Mouse (Mus musculus) megakaryocyte, adult 5-6 weeks (primary cell): ENCODE data around the gene Eci1. TPM values are rescaled to one million over a fixed set of nuclear protein-coding genes. Genes with fewer than 3 reads are reported as not detected.
"Not testable (repeated sequence)": the region's sequence is repeated elsewhere in the genome, so short reads cannot be mapped to it uniquely, and the experiment has no call there.

Experiments
- ATAC-seq: 2 replicates; pipeline ENCODE4 v1.8.0; 2016; ENCODE audit warnings: mild to moderate bottlenecking, inconsistent platforms; ENCODE audit not compliant: poor library complexity, severe bottlenecking
- total RNA-seq, 2 experiments: library from RNA; stranded (forward) in 1 of 2; stranded (reverse) in 1 of 2; fragments of 153-499, 151-499 nt in 1 of 2; fragments of 221-1000, 200-1000 nt in 1 of 2; gene quantifications; 2 replicates each; pipeline versions ENCODE4 v1.2.3 to v1.2.4; 2015 to 2017

Eci1 gene
- total RNA-seq, 2 experiments from 2014 or later, result 19.1 to 30.6 TPM

GRCm38 (mm10) chr17:24437016-24437415 lies 10.6 kb downstream of the Eci1 start:
- peak; percentile 86 for ATAC-seq

- no peak for ATAC-seq
Measured at GRCm38 (mm10) chr17:24440377-24440776, 13.9 kb downstream of the Eci1 start.

- ATAC-seq, result no peak
Measured at GRCm38 (mm10) chr17:24441148-24441547, 14.7 kb downstream of the Eci1 start.

GRCm38 (mm10) chr17:24442107-24442506 lies 15.7 kb downstream of the Eci1 start:
- no peak for ATAC-seq

- no peak for ATAC-seq
Measured at GRCm38 (mm10) chr17:24442632-24443155, 16.3 kb downstream of the Eci1 start, which contains the start of gene Dnase1l2. TSS of gene Dnase1l2 (minus strand) at chr17:24443105.

- no peak for ATAC-seq
Measured at GRCm38 (mm10) chr17:24443409-24443808, 17.0 kb downstream of the Eci1 start.

- no peak for ATAC-seq
Measured at GRCm38 (mm10) chr17:24446590-24446989, 20.1 kb downstream of the Eci1 start.

- ATAC-seq, result no peak
Measured at GRCm38 (mm10) chr17:24449507-24449906, 23.1 kb downstream of the Eci1 start.

- no peak for ATAC-seq
Measured at GRCm38 (mm10) chr17:24451220-24451619, 24.8 kb downstream of the Eci1 start.

GRCm38 (mm10) chr17:24453372-24453771 lies 26.9 kb downstream of the Eci1 start:
- no peak for ATAC-seq

GRCm38 (mm10) chr17:24454218-24454755 lies 27.8 kb downstream of the Eci1 start:
- ATAC-seq, result no peak

GRCm38 (mm10) chr17:24454756-24455522 lies 28.5 kb downstream of the Eci1 start:
- peak; percentile 96 for ATAC-seq

- ATAC-seq, result not testable (repeated sequence)
Measured at GRCm38 (mm10) chr17:24455523-24456206, 29.2 kb downstream of the Eci1 start.

GRCm38 (mm10) chr17:24461580-24461979 lies 35.1 kb downstream of the Eci1 start:
- peak; percentile 49; the same call in 1 of the 2 replicates for ATAC-seq

GRCm38 (mm10) chr17:24462932-24463331 lies 36.5 kb downstream of the Eci1 start:
- ATAC-seq, result no peak

- peak; percentile 82 for ATAC-seq
Measured at GRCm38 (mm10) chr17:24463374-24464133, 37.1 kb downstream of the Eci1 start.

GRCm38 (mm10) chr17:24468636-24469246 lies 42.3 kb downstream of the Eci1 start:
- ATAC-seq, result no peak

GRCm38 (mm10) chr17:24469336-24469909 lies 43.0 kb downstream of the Eci1 start:
- ATAC-seq, result no peak

GRCm38 (mm10) chr17:24469910-24470602 lies 43.6 kb downstream of the Eci1 start, which contains the start of the genes E4f1 and Pgp:
TSS of gene E4f1 (minus strand) at chr17:24470313.
TSS of gene Pgp (plus strand) at chr17:24470392.
- ATAC-seq, result peak; percentile 96
